Comparison of ENCODE assay signal across 43 mouse cellular contexts in genomic region chr2:181532589-181532988, GRCm38 (mm10). TPM values are rescaled to one million over a fixed set of nuclear protein-coding genes. Genes with fewer than 3 reads are reported as not detected.
"Had no signal": no experiment of that assay in that cellular context is flagged by ENCODE, and none has a peak within 500 bp of the region (broad histone marks: within the 10 kb centered on the region; RNA-seq: fewer than 3 reads in every experiment).

No protein-coding gene starts in this region.

- H3K4me3 ChIP-seq: heart, embryonic 10.5 days; heart, embryonic 12.5 days; heart, embryonic 13.5 days; heart, embryonic 15.5 days; hindbrain, embryonic 10.5 days; hindbrain, embryonic 12.5 days; hindbrain, embryonic 13.5 days; hindbrain, embryonic 15.5 days; intestine, embryonic 15.5 days; kidney, embryonic 15.5 days; layer of hippocampus, adult 2 months had no signal

- H3K9me3 ChIP-seq: heart, embryonic 10.5 days; hindbrain, embryonic 12.5 days; hindbrain, embryonic 15.5 days; intestine, embryonic 15.5 days; kidney, embryonic 15.5 days had no signal

- H3K9ac ChIP-seq: heart, embryonic 12.5 days; heart, embryonic 13.5 days; heart, embryonic 15.5 days; hindbrain, embryonic 12.5 days; hindbrain, embryonic 13.5 days; hindbrain, embryonic 14.5 days; hindbrain, embryonic 15.5 days; intestine, embryonic 15.5 days; kidney, embryonic 15.5 days had no signal

- H3K4me2 ChIP-seq: heart, embryonic 11.5 days; heart, embryonic 12.5 days; heart, embryonic 13.5 days; heart, embryonic 15.5 days; hindbrain, embryonic 12.5 days; hindbrain, embryonic 13.5 days; hindbrain, embryonic 14.5 days; hindbrain, embryonic 15.5 days; intestine, embryonic 15.5 days; kidney, embryonic 15.5 days had no signal

- ATAC-seq: hindbrain, embryonic 16.5 days; hindbrain, postnatal 0 days; inflammation-experienced regulatory T-cells, adult 6 months; intestine, embryonic 15.5 days; intestine, embryonic 16.5 days; intestine, postnatal 0 days had no signal

- H3K27me3 ChIP-seq: heart, embryonic 12.5 days; heart, embryonic 13.5 days; heart, embryonic 15.5 days; hindbrain, embryonic 12.5 days; hindbrain, embryonic 13.5 days; hindbrain, embryonic 15.5 days; intestine, embryonic 15.5 days; kidney, embryonic 15.5 days had no signal

- H3K27ac ChIP-seq: heart, embryonic 10.5 days; heart, embryonic 13.5 days; heart, embryonic 15.5 days; hindbrain, embryonic 10.5 days; hindbrain, embryonic 12.5 days; hindbrain, embryonic 13.5 days; hindbrain, embryonic 14.5 days; hindbrain, embryonic 15.5 days; hindbrain, postnatal 0 days; intestine, embryonic 15.5 days; kidney, embryonic 15.5 days; kidney, postnatal 0 days; layer of hippocampus, adult 2 months had no signal

- DNase-seq: heart, postnatal 10 days; heart, postnatal 36 days; heart, postnatal 4 days; kidney, adult 11 months; kidney, adult 18-20 months; kidney, adult 2 months; kidney, adult 8-10 months; kidney, adult 9 months; kidney, postnatal 10 days; kidney, postnatal 14 days; kidney, postnatal 25 days; kidney, postnatal 36 days; kidney, postnatal 4 days; layer of hippocampus, adult 9-11 months; layer of hippocampus, postnatal 36 days had no signal

RNA-seq across cellular contexts. Expression of gene Abhd16b, which starts 39.6 kb away (rescaled TPM):
- total RNA-seq: heart, postnatal 10 days; heart, postnatal 25 days; heart, postnatal 36 days; heart, postnatal 4 days; hematopoietic stem cell, adult 5-6 weeks; hindbrain, postnatal 0 days; layer of hippocampus, adult 18-20 months; layer of hippocampus, adult 2 months; layer of hippocampus, adult 8-10 months; layer of hippocampus, postnatal 10 days; layer of hippocampus, postnatal 14 days; layer of hippocampus, postnatal 25 days; layer of hippocampus, postnatal 36 days; left cerebral cortex, adult 18-20 months had no signal
- polyA plus RNA-seq: heart, embryonic 12.5 days; heart, postnatal 0 days; hindbrain, embryonic 13.5 days; hindbrain, embryonic 14.5 days; inflammation-experienced regulatory T-cells, adult 6 months; kidney, adult 2 months; kidney, embryonic 15.5 days had no signal
